Mouse (Mus musculus) intestine, embryonic 15.5 days (tissue): ENCODE data around the gene Emg1. TPM values are rescaled to one million over a fixed set of nuclear protein-coding genes. Genes with fewer than 3 reads are reported as not detected.
A peak's percentile ranks its signal among the peaks of the same experiment; 100 is the strongest.
"Not testable (repeated sequence)": the region's sequence is repeated elsewhere in the genome, so short reads cannot be mapped to it uniquely, and the experiment has no call there.

Experiments used
- ATAC-seq: fragments of 200-750 bp; cut with Nextera tagmentation; 2 replicates; pipeline ENCODE4 v1.8.0; 2017; ENCODE audit warnings: moderate TSS enrichment, moderate library complexity
- H3K27ac ChIP-seq: fragments of 300-500 bp; sonication (generic); 2 replicates; pipeline ENCODE4 v1.5.1; 2015; ENCODE audit warnings: mild to moderate bottlenecking, inconsistent platforms
- H3K27me3 ChIP-seq: fragments of 300-500 bp; sonication (generic); replicated peaks from 2 replicates; pipeline ENCODE4 v1.6.1; 2015; ENCODE audit warnings: inconsistent platforms
- H3K36me3 ChIP-seq: fragments of 300-500 bp; sonication (generic); 2 replicates; pipeline ENCODE4 v1.6.1; 2015; ENCODE audit warnings: inconsistent platforms
- H3K4me1 ChIP-seq: fragments of 300-500 bp; sonication (generic); replicated peaks from 2 replicates; pipeline ENCODE4 v1.6.1; 2015; ENCODE audit warnings: inconsistent platforms
- H3K4me2 ChIP-seq: fragments of 300-500 bp; sonication (generic); replicated peaks from 2 replicates; pipeline ENCODE4 v1.6.1; 2015; ENCODE audit warnings: mild to moderate bottlenecking, inconsistent platforms
- H3K4me3 ChIP-seq: fragments of 300-500 bp; sonication (generic); replicated peaks from 2 replicates; pipeline ENCODE4 v1.5.1; 2015; ENCODE audit warnings: inconsistent platforms
- H3K9ac ChIP-seq: fragments of 300-500 bp; sonication (generic); 2 replicates; pipeline ENCODE4 v1.6.1; 2015; ENCODE audit warnings: inconsistent platforms
- H3K9me3 ChIP-seq: fragments of 300-500 bp; sonication (generic); 2 replicates; pipeline ENCODE4 v1.6.1; 2016; ENCODE audit warnings: inconsistent platforms
- WGBS: fragments of 180-500 bp; shearing (Covaris S2); methylation state at CpG from one replicate; pipeline ENCODE4 v1.1.7; 2015; 5-methylcytosine and 5-hydroxymethylcytosine counted together
- polyA plus RNA-seq: library from polyadenylated mRNA; unstranded; fragments of >200 nt; fragmentation: Nextera tagmentation; extraction: Ambion mirVana; gene quantifications from 2 replicates; pipeline ENCODE4 v1.2.1, GENCODE M21; 2015

The Emg1 gene
- polyA plus RNA-seq, 1 experiment from 2014 or later: 231 TPM

DNA sequence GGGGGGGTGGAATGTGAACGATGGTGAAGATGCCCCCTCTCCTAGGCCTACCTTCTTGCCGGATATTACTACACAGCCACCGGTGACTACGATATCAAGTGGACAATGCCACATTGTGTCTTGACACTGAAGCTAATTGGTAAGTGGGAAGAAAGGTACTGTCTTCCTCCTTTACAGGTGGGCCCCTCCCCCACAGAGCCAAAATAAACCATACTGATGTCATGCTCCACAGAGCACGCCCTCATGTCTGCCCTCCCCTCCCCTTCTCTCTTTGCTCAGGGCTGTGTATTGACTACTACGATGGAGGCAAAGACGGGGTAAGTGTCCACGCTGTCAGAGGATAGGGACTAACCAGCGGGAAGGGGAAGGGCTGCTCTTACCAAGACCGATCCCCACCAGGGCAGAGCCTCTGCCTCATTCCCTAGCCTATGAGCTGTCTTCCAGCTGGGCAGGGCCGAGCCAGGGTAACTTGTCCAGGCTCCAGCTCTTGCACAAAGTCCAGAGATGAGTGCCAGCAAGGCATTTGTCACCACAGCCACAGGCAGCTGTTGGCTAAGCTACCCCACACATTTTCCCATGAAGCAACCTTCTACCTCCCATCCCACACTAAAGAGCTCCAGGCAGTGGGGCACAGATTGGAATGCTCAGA lies 11.9 kb downstream of the Emg1 start:
- Histone ChIP-seq H3K9ac (no peak overlapping the region), H3K27me3 (no peaks in the 10 kb centered on the region), H3K36me3 (peaks cover 44% of the 10 kb centered on the region), H3K4me1 (0 out of 2 replicates have a peak, but pooled peaks cover 3% of the 10 kb centered on the region), H3K4me3 (no peak overlapping the region), H3K4me2 (no peak overlapping the region), H3K27ac (no peak overlapping the region), H3K9me3 (no peaks in the 10 kb centered on the region)
- peak; percentile 27; the same call in 1 of the 2 replicates for ATAC-seq
- WGBS: 77% methylated on average over 11 of the region's 11 CpGs

GRCm38 (mm10) chr6:124699366-124699765 lies 12.6 kb downstream of the Emg1 start:
- Histone ChIP-seq H3K9ac (no peak overlapping the region), H3K27me3 (no peaks in the 10 kb centered on the region), H3K4me2 (no peak overlapping the region), H3K9me3 (no peaks in the 10 kb centered on the region), H3K27ac (no peak overlapping the region), H3K4me1 (peaks cover 6% of the 10 kb centered on the region), H3K36me3 (peaks cover 37% of the 10 kb centered on the region), H3K4me3 (no peak overlapping the region)
- 81% methylated on average over 4 of the region's 4 CpGs for WGBS
- no peak for ATAC-seq

DNA sequence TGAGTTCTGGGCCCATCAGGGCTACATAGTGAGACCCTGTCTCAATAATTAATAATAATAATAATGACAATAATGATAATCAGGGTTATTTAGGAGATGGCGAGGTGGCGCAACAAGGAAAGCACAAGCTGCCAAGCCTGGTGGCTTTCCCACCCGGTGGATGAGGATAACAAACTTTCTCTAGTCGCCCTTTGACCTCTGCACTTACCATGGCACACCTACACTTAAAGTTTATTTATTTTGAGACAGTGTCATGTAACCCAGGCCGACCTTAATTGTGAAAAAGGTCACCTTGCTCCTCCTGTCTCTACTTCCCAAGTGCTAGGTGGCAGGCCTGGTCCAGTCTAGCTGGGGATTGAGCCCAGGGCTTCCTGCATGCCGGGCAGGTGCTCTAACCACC lies 13.2 kb downstream of the Emg1 start:
- 73% methylated on average over 6 of the region's 6 CpGs for WGBS
- Histone ChIP-seq H3K4me1 (peaks cover 12% of the 10 kb centered on the region), H3K27ac (no peak overlapping the region), H3K27me3 (no peaks in the 10 kb centered on the region), H3K36me3 (peaks cover 32% of the 10 kb centered on the region), H3K9me3 (no peaks in the 10 kb centered on the region), H3K4me2 (no peak overlapping the region), H3K4me3 (no peak overlapping the region), H3K9ac (no peak overlapping the region)
- ATAC-seq: no peak

GRCm38 (mm10) chr6:124696441-124697150 lies 15.4 kb downstream of the Emg1 start:
- Histone ChIP-seq H3K4me2 (no peak overlapping the region), H3K36me3 (peaks cover 16% of the 10 kb centered on the region), H3K4me3 (no peak overlapping the region), H3K9me3 (no peaks in the 10 kb centered on the region), H3K27me3 (no peaks in the 10 kb centered on the region), H3K27ac (no peak overlapping the region), H3K9ac (no peak overlapping the region), H3K4me1 (peaks cover 20% of the 10 kb centered on the region)
- WGBS: 89% methylated on average over 7 of the region's 7 CpGs
- no peak for ATAC-seq

GRCm38 (mm10) chr6:124694166-124694955 lies 17.6 kb downstream of the Emg1 start:
- Histone ChIP-seq H3K27me3 (no peaks in the 10 kb centered on the region), H3K9me3 (no peaks in the 10 kb centered on the region), H3K4me3 (no peak overlapping the region), H3K4me2 (no peak overlapping the region; the same call in 1 of the 2 replicates), H3K4me1 (peaks cover 17% of the 10 kb centered on the region), H3K36me3 (peaks cover 5% of the 10 kb centered on the region), H3K9ac (0 out of 2 replicates have a peak overlapping the region, but pooled peaks have one; percentile 13), H3K27ac (peak overlapping the region; percentile 76)
- WGBS: 71% methylated on average over 15 of the region's 15 CpGs
- ATAC-seq: peak; percentile 63

GRCm38 (mm10) chr6:124693243-124693981 lies 18.6 kb downstream of the Emg1 start:
- Histone ChIP-seq H3K36me3 (no peaks in the 10 kb centered on the region), H3K9ac (no peak overlapping the region)
- ATAC-seq: peak; percentile 74

GRCm38 (mm10) chr6:124690517-124690916 lies 21.5 kb downstream of the Emg1 start:
- Histone ChIP-seq H3K9ac (no peak overlapping the region), H3K4me2 (no peak overlapping the region), H3K27ac (no peak overlapping the region), H3K36me3 (0 out of 2 replicates have a peak, but pooled peaks cover 3% of the 10 kb centered on the region), H3K4me1 (peaks cover 21% of the 10 kb centered on the region), H3K9me3 (no peaks in the 10 kb centered on the region), H3K27me3 (no peaks in the 10 kb centered on the region), H3K4me3 (no peak overlapping the region)
- WGBS: 93% methylated on average over 3 of the region's 3 CpGs
- no peak for ATAC-seq

More at GRCm38 (mm10) chr6:124693243-124693981, 18.6 kb downstream of the Emg1 start:
- H3K4me3 ChIP-seq: no peak overlapping the region
- H3K27me3 ChIP-seq: no peaks in the 10 kb centered on the region
- WGBS: 51% methylated on average over 15 of the region's 15 CpGs
- H3K4me1 ChIP-seq: peaks cover 17% of the 10 kb centered on the region
- no peaks in the 10 kb centered on the region for H3K9me3 ChIP-seq
- peak overlapping the region; percentile 76 for H3K27ac ChIP-seq
- no peak overlapping the region for H3K4me2 ChIP-seq

DNA sequence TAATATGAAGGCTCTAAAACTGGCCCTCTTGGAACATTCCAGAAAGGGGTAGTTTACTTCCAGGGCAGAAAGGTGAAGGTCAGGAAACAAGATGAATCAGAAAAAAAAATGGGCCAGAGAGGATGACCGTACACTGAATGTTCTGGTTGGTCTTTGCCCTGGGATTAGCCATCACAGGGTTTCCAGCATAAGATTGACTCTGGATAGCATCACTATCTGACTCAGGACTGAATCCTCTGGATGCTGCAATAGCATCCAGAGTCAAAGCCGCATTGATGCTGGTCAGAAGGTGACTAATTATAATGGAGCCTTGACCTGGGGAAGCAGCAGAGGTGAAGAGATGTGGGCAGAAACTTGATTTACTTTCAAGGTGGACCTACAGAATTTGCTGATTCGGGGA lies 23.0 kb downstream of the Emg1 start:
- WGBS: 85% methylated on average over 3 of the region's 3 CpGs
- Histone ChIP-seq H3K4me3 (no peak overlapping the region), H3K4me1 (peaks cover 14% of the 10 kb centered on the region), H3K27me3 (no peaks in the 10 kb centered on the region), H3K9ac (no peak overlapping the region), H3K36me3 (0 out of 2 replicates have a peak, but pooled peaks cover 3% of the 10 kb centered on the region), H3K4me2 (no peak overlapping the region), H3K27ac (no peak overlapping the region), H3K9me3 (no peaks in the 10 kb centered on the region)
- ATAC-seq: no peak

GRCm38 (mm10) chr6:124688151-124688758 lies 23.7 kb downstream of the Emg1 start:
- Histone ChIP-seq H3K9me3 (no peaks in the 10 kb centered on the region), H3K27me3 (no peaks in the 10 kb centered on the region), H3K4me1 (peaks cover 12% of the 10 kb centered on the region), H3K4me2 (no peak overlapping the region), H3K4me3 (no peak overlapping the region), H3K9ac (no peak overlapping the region), H3K27ac (no peak overlapping the region), H3K36me3 (0 out of 2 replicates have a peak, but pooled peaks cover 3% of the 10 kb centered on the region)
- no peak for ATAC-seq
- 78% methylated on average over 8 of the region's 8 CpGs for WGBS

- not testable (repeated sequence) for H3K9me3 ChIP-seq, ATAC-seq, H3K4me3 ChIP-seq, H3K9ac ChIP-seq, H3K27me3 ChIP-seq, H3K36me3 ChIP-seq, H3K4me2 ChIP-seq
- WGBS: 84% methylated on average over 1 of the region's 1 CpGs
- H3K4me1 ChIP-seq: peaks cover 14% of the 10 kb centered on the region
- H3K27ac ChIP-seq: peak overlapping the region; percentile 83
These were observed 25.3 kb downstream of the Emg1 start for GRCm38 (mm10) chr6:124686644-124687043.

DNA sequence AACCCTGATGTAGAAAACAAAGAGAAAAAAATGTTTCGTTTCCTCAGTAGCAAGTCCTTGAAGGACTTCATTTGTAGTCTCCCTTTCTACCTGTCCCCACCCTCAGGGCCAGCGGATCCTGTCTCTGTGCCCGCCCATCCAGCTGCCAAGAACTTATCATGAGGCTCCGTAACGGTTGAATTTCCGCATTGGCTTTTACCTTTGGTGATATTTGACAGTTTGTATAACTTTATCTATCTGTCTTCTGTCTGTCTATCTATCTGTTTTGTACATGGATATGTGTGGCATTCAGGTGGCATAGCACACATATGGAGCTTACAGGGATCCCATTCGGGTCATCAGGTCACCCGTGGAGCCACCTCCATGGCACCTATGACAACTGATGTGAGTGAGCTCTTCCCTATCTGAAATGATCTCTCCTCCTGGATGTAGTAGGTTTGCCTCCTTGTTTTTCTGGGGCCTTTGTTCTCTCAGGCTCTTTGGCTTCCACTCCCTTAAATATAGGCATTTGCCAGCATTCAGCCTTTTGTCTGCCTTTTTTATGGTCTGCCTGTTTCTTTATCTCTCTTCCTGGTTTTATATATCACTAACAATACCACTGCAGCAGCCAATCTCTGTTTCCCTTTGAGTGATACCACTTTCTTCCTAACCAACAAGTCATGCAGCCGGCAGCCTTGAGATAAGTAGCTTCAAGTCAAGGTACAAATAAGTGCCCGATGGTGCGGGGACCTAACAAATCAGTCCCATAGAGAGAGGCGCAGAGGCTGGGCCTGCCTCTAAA lies 26.2 kb downstream of the Emg1 start:
- WGBS: 73% methylated on average over 12 of the region's 12 CpGs
- ATAC-seq: peak; percentile 81
- peak overlapping the region; percentile 83 for H3K27ac ChIP-seq
- peaks cover 14% of the 10 kb centered on the region for H3K4me1 ChIP-seq
- H3K27me3 ChIP-seq: no peaks in the 10 kb centered on the region
- H3K9me3 ChIP-seq: no peaks in the 10 kb centered on the region
- no peak overlapping the region for H3K9ac ChIP-seq
- no peak overlapping the region for H3K4me3 ChIP-seq
- no peak overlapping the region for H3K4me2 ChIP-seq
- 0 out of 2 replicates have a peak, but pooled peaks cover 3% of the 10 kb centered on the region for H3K36me3 ChIP-seq
